Mouse (Mus musculus) megakaryocyte, embryonic 14.5 days (primary cell): ENCODE data around the gene Pnpla7. TPM values are rescaled to one million over a fixed set of nuclear protein-coding genes. Genes with fewer than 3 reads are reported as not detected.

Experiments used
- H3K27me3 ChIP-seq: replicated peaks from 2 replicates; pipeline ENCODE3; 2012; ENCODE audit warnings: inconsistent platforms
- H3K36me3 ChIP-seq: replicated peaks from 2 replicates; pipeline ENCODE3; 2012; ENCODE audit warnings: low read length, inconsistent platforms, mixed read lengths
- H3K4me1 ChIP-seq: 2 replicates; pipeline ENCODE4 v1.6.1; 2012; ENCODE audit warnings: inconsistent platforms
- H3K4me3 ChIP-seq: replicated peaks from 2 replicates; pipeline ENCODE3; 2012; ENCODE audit warnings: moderate library complexity, mild to moderate bottlenecking, inconsistent platforms
- H3K9me3 ChIP-seq: 2 replicates; pipeline ENCODE4 v1.6.1; 2012; ENCODE audit warnings: inconsistent platforms
- FLI1 ChIP-seq: IDR thresholded peaks from 2 replicates; pipeline ENCODE4 v1.6.1; 2012; ENCODE audit warnings: low read length, inconsistent platforms, mixed read lengths
- GATA1 ChIP-seq: IDR thresholded peaks from 3 replicates; pipeline ENCODE4 v1.6.1; 2012; ENCODE audit warnings: mixed read lengths, low read length, inconsistent platforms, borderline replicate concordance
- polyA plus RNA-seq: library from polyadenylated mRNA; stranded (reverse); fragments of >175 nt; gene quantifications from 2 replicates; pipeline ENCODE4 v1.2.3, GENCODE M21; 2012; ENCODE audit warnings: low replicate concordance; ENCODE audit not compliant: insufficient read depth

Pnpla7 gene
- polyA plus RNA-seq, 1 experiment: 7.1 TPM

- peaks cover 6% of the 10 kb centered on the region for H3K27me3 ChIP-seq
- H3K4me1 ChIP-seq: peaks cover 16% of the 10 kb centered on the region
- H3K4me3 ChIP-seq: no peak overlapping the region
- H3K9me3 ChIP-seq: no peaks in the 10 kb centered on the region
- TF ChIP-seq GATA1 (no peak), FLI1 (no peak)
- peaks cover 28% of the 10 kb centered on the region for H3K36me3 ChIP-seq
Observed at GRCm38 (mm10) chr2:25065537-25065936, 89.7 kb downstream of the Pnpla7 start.

- Histone ChIP-seq H3K4me1 (peaks cover 9% of the 10 kb centered on the region; the same call in 1 of the 2 replicates), H3K27me3 (peaks cover 9% of the 10 kb centered on the region), H3K4me3 (no peak overlapping the region), H3K36me3 (peaks cover 18% of the 10 kb centered on the region), H3K9me3 (no peaks in the 10 kb centered on the region)
- no peak for TF ChIP-seq FLI1
- TF ChIP-seq GATA1: no peak
Observed at GRCm38 (mm10) chr2:25066552-25066951, 90.7 kb downstream of the Pnpla7 start.

- H3K9me3 ChIP-seq: no peaks in the 10 kb centered on the region
- H3K36me3 ChIP-seq: no peaks in the 10 kb centered on the region
- TF ChIP-seq FLI1: no peak
- TF ChIP-seq GATA1: no peak
- H3K4me1 ChIP-seq: peaks cover 16% of the 10 kb centered on the region; the same call in 1 of the 2 replicates
- no peak overlapping the region for H3K4me3 ChIP-seq
- H3K27me3 ChIP-seq: peaks cover 7% of the 10 kb centered on the region
Observed at GRCm38 (mm10) chr2:25069537-25069936, 93.7 kb downstream of the Pnpla7 start.

- H3K36me3 ChIP-seq: no peaks in the 10 kb centered on the region
- no peak overlapping the region for H3K4me3 ChIP-seq
- peaks cover 19% of the 10 kb centered on the region for H3K4me1 ChIP-seq
- H3K9me3 ChIP-seq: no peaks in the 10 kb centered on the region
- no peak for TF ChIP-seq GATA1
- TF ChIP-seq FLI1: no peak
- H3K27me3 ChIP-seq: peaks cover 5% of the 10 kb centered on the region
Observed at GRCm38 (mm10) chr2:25072398-25072797, 96.6 kb downstream of the Pnpla7 start.

GRCm38 (mm10) chr2:25075506-25075905 lies 99.7 kb downstream of the Pnpla7 start:
- peak overlapping the region; percentile 3 for H3K4me3 ChIP-seq
- H3K9me3 ChIP-seq: no peaks in the 10 kb centered on the region
- peaks cover 13% of the 10 kb centered on the region for H3K27me3 ChIP-seq
- peaks cover 26% of the 10 kb centered on the region for H3K4me1 ChIP-seq
- no peaks in the 10 kb centered on the region for H3K36me3 ChIP-seq
- TF ChIP-seq FLI1 (no peak), GATA1 (no peak)

- Histone ChIP-seq H3K4me1 (peaks cover 29% of the 10 kb centered on the region), H3K36me3 (no peaks in the 10 kb centered on the region), H3K4me3 (no peak overlapping the region), H3K27me3 (peaks cover 43% of the 10 kb centered on the region), H3K9me3 (no peaks in the 10 kb centered on the region)
- TF ChIP-seq FLI1 (no peak), GATA1 (no peak)
Observed at GRCm38 (mm10) chr2:25078967-25079366, 103.1 kb downstream of the Pnpla7 start.

GRCm38 (mm10) chr2:25080076-25080475 lies 104.2 kb downstream of the Pnpla7 start, which contains the start of gene Entpd8:
Gene Entpd8 (plus strand): TSS chr2:25080304.
- H3K27me3 ChIP-seq: peaks cover 54% of the 10 kb centered on the region
- no peaks in the 10 kb centered on the region for H3K9me3 ChIP-seq
- no peak for TF ChIP-seq FLI1
- TF ChIP-seq GATA1: no peak
- H3K4me1 ChIP-seq: peaks cover 30% of the 10 kb centered on the region
- no peak within 1 kb of the TSS for H3K4me3 ChIP-seq
- no peaks in the 10 kb centered on the region for H3K36me3 ChIP-seq

- Histone ChIP-seq H3K36me3 (no peaks in the 10 kb centered on the region), H3K27me3 (peaks cover 71% of the 10 kb centered on the region), H3K4me1 (peaks cover 38% of the 10 kb centered on the region), H3K4me3 (no peak overlapping the region), H3K9me3 (no peaks in the 10 kb centered on the region)
- no peak for TF ChIP-seq FLI1
- no peak for TF ChIP-seq GATA1
Observed at GRCm38 (mm10) chr2:25083697-25084096, 107.9 kb downstream of the Pnpla7 start.

GRCm38 (mm10) chr2:25085571-25085970 lies 109.7 kb downstream of the Pnpla7 start:
- Histone ChIP-seq H3K27me3 (peaks cover 78% of the 10 kb centered on the region), H3K9me3 (no peaks in the 10 kb centered on the region), H3K36me3 (no peaks in the 10 kb centered on the region), H3K4me3 (peak overlapping the region; percentile 46), H3K4me1 (peaks cover 37% of the 10 kb centered on the region)
- no peak for TF ChIP-seq FLI1
- no peak for TF ChIP-seq GATA1

- no peak overlapping the region for H3K4me3 ChIP-seq
- H3K27me3 ChIP-seq: peaks cover 79% of the 10 kb centered on the region
- H3K36me3 ChIP-seq: no peaks in the 10 kb centered on the region
- no peaks in the 10 kb centered on the region for H3K9me3 ChIP-seq
- H3K4me1 ChIP-seq: peaks cover 48% of the 10 kb centered on the region
- TF ChIP-seq GATA1: no peak
- no peak for TF ChIP-seq FLI1
Observed at GRCm38 (mm10) chr2:25087842-25088241, 112.0 kb downstream of the Pnpla7 start.

GRCm38 (mm10) chr2:25088636-25089035 lies 112.8 kb downstream of the Pnpla7 start:
- TF ChIP-seq FLI1 (no peak), GATA1 (no peak)
- peaks cover 76% of the 10 kb centered on the region for H3K27me3 ChIP-seq
- H3K36me3 ChIP-seq: no peaks in the 10 kb centered on the region

More at GRCm38 (mm10) chr2:25088636-25089035, 112.8 kb downstream of the Pnpla7 start:
- Histone ChIP-seq H3K4me3 (no peak overlapping the region), H3K9me3 (no peaks in the 10 kb centered on the region), H3K4me1 (peaks cover 46% of the 10 kb centered on the region)
